Mouse (Mus musculus): Measurements from ENCODE around the gene Fads2. TPM values are rescaled to one million over a fixed set of nuclear protein-coding genes. Genes with fewer than 3 reads are reported as not detected.

Gene Fads2
- polyA plus RNA-seq, 1 experiment from 2014 or later: 57.0 TPM

DNA sequence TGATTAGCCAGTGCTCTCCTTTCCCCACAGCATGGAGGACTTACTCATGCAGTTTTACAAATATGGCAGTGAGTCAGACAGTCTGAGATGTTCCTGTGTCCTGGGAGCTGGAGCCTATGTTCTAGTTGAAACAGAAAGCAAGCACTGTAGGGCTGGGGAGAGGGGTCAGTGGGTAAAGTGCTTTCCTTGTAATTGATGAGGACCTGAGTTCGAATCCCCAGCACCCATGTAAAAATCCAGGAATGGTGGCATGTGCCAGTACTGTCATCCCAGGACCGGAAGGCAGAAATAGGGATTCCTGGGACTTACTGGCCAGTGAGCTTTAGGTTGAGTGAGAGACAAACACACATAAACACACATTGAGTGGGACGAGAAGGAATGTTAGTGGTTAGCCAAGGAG is 44.9 kb downstream of the Fads2 start:
- DNase-seq (ENCODE audit: low spot score) (no peak), ATAC-seq (ENCODE audit: insufficient number of reproducible peaks, low FRiP score, low TSS enrichment, low read depth) (no peak)
- Histone ChIP-seq H3K4me2 (ENCODE audit: low read depth, severe bottlenecking) (no peak overlapping the region), H3K4me1 (ENCODE audit: control insufficient read depth, insufficient read depth, low read length) (peaks cover 4% of the 10 kb centered on the region; the same call in 1 of the 2 replicates), H3K36me3 (ENCODE audit: control insufficient read depth, insufficient read depth, low read length) (peaks cover 4% of the 10 kb centered on the region; the same call in 1 of the 2 replicates), H3K9me3 (ENCODE audit: control insufficient read depth, low read length) (no peaks in the 10 kb centered on the region; the same call in 1 of the 2 replicates), H3K4me3 (ENCODE audit: low read depth, low read length) (no peak overlapping the region), H3K27me3 (ENCODE audit: control insufficient read depth, insufficient read depth, low read length) (no peaks in the 10 kb centered on the region), H3K9ac (ENCODE audit: low read length) (no peak overlapping the region), H3K27ac (replicated peaks; ENCODE audit: low read depth, low read length) (no peak overlapping the region)
- WGBS: 89% methylated on average over 3 of the region's 3 CpGs

DNA sequence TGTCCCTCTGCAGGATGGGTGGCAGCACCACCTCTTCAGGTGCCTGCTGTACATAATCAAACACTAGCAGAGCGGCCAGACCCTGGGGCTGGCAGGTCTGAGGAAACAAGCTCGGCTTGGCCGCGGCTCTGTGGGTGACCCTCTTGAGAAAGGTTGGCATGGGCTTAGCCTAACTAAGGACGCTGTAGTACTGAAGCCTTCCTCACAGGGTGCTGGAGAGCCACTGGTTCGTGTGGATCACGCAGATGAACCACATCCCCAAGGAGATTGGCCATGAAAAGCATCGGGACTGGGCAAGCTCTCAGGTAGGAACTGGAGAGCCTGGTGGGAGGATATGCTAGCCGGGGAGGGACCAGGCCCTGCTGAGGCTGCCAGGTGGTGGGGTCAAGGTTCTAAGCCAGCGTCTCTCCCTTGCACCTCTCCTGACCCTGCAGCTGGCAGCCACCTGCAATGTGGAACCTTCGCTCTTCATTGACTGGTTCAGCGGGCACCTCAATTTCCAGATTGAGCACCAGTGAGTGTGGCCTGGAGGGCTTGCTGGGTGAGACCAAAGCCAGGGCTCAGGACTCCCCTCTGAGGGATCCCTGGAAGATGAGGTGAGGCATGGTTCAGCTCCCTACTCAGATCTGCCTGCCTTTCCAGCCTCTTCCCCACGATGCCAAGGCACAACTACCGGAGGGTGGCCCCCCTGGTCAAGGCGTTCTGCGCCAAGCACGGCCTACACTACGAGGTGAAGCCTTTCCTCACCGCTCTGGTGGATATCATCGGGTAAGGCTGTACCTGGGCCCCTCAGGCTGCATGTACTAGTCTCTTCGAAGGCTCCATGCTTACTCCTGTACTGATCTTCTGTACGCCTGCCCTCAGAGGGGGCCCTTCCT is 45.5 kb downstream of the Fads2 start:
- peaks cover 4% of the 10 kb centered on the region; the same call in 1 of the 2 replicates for H3K4me1 ChIP-seq (ENCODE audit: control insufficient read depth, insufficient read depth, low read length)
- no peak for DNase-seq (ENCODE audit: low spot score)
- H3K36me3 ChIP-seq (ENCODE audit: control insufficient read depth, insufficient read depth, low read length): peaks cover 2% of the 10 kb centered on the region; the same call in 1 of the 2 replicates
- no peak for ATAC-seq (ENCODE audit: insufficient number of reproducible peaks, low FRiP score, low TSS enrichment, low read depth)
- no peak overlapping the region for H3K27ac ChIP-seq (replicated peaks; ENCODE audit: low read depth, low read length)
- no peak overlapping the region for H3K4me3 ChIP-seq (ENCODE audit: low read depth, low read length)
- H3K9ac ChIP-seq (ENCODE audit: low read length): no peak overlapping the region
- no peaks in the 10 kb centered on the region for H3K27me3 ChIP-seq (ENCODE audit: control insufficient read depth, insufficient read depth, low read length)
- WGBS: 85% methylated on average over 22 of the region's 22 CpGs
- H3K4me2 ChIP-seq (ENCODE audit: low read depth, severe bottlenecking): no peak overlapping the region
- no peaks in the 10 kb centered on the region; the same call in 1 of the 2 replicates for H3K9me3 ChIP-seq (ENCODE audit: control insufficient read depth, low read length)

DNA sequence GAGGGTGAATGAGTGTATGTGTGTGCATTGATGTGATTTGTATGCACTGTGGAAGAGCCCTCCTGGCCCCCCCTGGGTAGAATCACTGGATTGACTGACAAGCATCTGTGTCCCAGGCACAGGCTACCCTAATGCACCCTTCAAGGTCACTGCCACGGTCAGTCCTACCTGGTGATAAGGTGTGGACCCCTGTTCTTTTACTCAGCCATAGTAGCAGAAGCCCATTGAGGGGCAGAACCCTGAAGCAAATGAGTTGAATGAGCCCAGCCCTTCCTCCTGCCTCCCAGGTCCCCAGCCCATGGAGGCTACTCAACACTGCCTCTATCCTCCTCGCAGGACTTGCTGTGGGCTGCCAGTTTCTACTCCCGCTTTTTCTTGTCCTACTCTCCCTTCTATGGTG is 46.3 kb downstream of the Fads2 start:
- whole genome bisulfite sequencing: 84% methylated on average over 3 of the region's 3 CpGs
- Histone ChIP-seq H3K4me3 (ENCODE audit: low read depth, low read length) (no peak overlapping the region), H3K4me2 (ENCODE audit: low read depth, severe bottlenecking) (no peak overlapping the region), H3K9me3 (ENCODE audit: control insufficient read depth, low read length) (no peaks in the 10 kb centered on the region; the same call in 1 of the 2 replicates), H3K27ac (replicated peaks; ENCODE audit: low read depth, low read length) (no peak overlapping the region), H3K27me3 (ENCODE audit: control insufficient read depth, insufficient read depth, low read length) (no peaks in the 10 kb centered on the region), H3K36me3 (ENCODE audit: control insufficient read depth, insufficient read depth, low read length) (peaks cover 2% of the 10 kb centered on the region; the same call in 1 of the 2 replicates), H3K9ac (ENCODE audit: low read length) (no peak overlapping the region), H3K4me1 (ENCODE audit: control insufficient read depth, insufficient read depth, low read length) (no peaks in the 10 kb centered on the region)
- no peak for ATAC-seq (ENCODE audit: insufficient number of reproducible peaks, low FRiP score, low TSS enrichment, low read depth)
- no peak for DNase-seq (ENCODE audit: low spot score)

DNA sequence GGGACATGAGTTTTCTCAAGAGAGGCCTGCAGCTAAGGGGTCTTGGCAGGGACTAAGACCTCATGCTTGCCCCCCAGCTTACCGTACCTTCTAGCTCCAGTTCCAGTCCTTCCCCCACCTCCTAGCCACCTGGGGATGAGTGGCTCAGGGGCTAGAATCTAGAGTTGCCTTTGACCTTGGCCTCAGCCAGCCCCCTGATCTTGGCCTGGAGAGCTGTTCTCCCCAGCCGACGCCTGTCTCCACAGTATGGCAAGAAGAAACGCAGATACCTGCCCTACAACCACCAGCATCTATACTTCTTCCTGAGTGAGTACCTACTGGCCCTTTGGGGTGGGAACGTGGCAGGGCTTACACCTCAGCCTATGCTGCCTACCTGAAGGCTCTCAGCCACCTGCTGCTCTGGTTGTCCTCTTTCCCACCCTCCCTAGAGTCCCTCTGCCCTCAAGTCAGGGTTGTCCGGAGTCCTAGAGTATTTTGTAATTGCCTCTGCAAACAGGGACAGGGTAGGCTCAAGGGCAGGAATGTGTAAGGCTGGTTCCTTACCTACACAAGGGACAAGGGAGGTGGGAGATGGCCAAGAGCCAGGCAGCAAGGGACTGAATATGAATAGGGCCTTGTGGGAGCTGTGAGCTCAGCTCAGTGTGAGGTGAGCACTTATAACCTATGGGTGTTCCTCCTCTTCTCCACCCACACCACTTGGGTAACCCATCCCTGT is 47.0 kb downstream of the Fads2 start:
- Histone ChIP-seq H3K4me2 (ENCODE audit: low read depth, severe bottlenecking) (no peak overlapping the region), H3K27ac (replicated peaks; ENCODE audit: low read depth, low read length) (no peak overlapping the region), H3K9ac (ENCODE audit: low read length) (no peak overlapping the region), H3K36me3 (ENCODE audit: control insufficient read depth, insufficient read depth, low read length) (peaks cover 2% of the 10 kb centered on the region; the same call in 1 of the 2 replicates), H3K9me3 (ENCODE audit: control insufficient read depth, low read length) (no peaks in the 10 kb centered on the region; the same call in 1 of the 2 replicates), H3K4me1 (ENCODE audit: control insufficient read depth, insufficient read depth, low read length) (no peaks in the 10 kb centered on the region), H3K27me3 (ENCODE audit: control insufficient read depth, insufficient read depth, low read length) (no peaks in the 10 kb centered on the region), H3K4me3 (ENCODE audit: low read depth, low read length) (no peak overlapping the region)
- WGBS: 88% methylated on average over 6 of the region's 6 CpGs
- DNase-seq (ENCODE audit: low spot score) (no peak), ATAC-seq (ENCODE audit: insufficient number of reproducible peaks, low FRiP score, low TSS enrichment, low read depth) (no peak)

DNA sequence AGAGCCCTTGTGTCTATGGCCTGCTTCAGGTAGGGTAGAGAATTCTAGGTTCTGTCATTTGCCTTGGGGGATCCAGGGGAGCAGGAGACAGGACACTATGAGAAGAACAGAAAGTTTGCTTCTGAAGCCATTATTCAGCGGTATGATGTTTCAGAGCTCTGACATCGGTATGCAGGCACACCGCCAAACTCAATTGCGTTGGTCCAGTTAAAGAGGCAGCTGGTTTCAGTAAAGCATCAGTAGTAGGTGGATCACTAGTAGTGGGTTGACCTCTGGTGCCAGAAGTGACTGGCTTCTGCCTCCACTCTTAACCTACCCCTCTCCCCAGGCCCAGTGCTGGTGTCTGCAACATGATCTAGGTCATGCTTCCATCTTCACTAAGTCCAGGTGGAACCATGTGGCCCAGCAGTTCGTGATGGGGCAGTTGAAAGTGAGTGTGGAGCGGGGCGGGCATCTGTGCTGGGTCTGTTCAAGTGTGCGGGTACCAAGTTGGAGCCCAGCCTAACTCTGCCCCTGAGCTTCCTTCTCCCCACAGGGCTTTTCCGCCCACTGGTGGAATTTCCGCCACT is 47.8 kb downstream of the Fads2 start:
- no peak overlapping the region for H3K9ac ChIP-seq (ENCODE audit: low read length)
- H3K36me3 ChIP-seq (ENCODE audit: control insufficient read depth, insufficient read depth, low read length): peaks cover 2% of the 10 kb centered on the region; the same call in 1 of the 2 replicates
- H3K4me2 ChIP-seq (ENCODE audit: low read depth, severe bottlenecking): no peak overlapping the region
- H3K4me3 ChIP-seq (ENCODE audit: low read depth, low read length): no peak overlapping the region
- 0 out of 2 replicates have a peak, but pooled peaks cover 3% of the 10 kb centered on the region for H3K4me1 ChIP-seq (ENCODE audit: control insufficient read depth, insufficient read depth, low read length)
- 92% methylated on average over 10 of the region's 10 CpGs for WGBS
- no peak overlapping the region for H3K27ac ChIP-seq (replicated peaks; ENCODE audit: low read depth, low read length)
- ATAC-seq (ENCODE audit: insufficient number of reproducible peaks, low FRiP score, low TSS enrichment, low read depth) (no peak), DNase-seq (ENCODE audit: low spot score) (no peak)
- H3K9me3 ChIP-seq (ENCODE audit: control insufficient read depth, low read length): no peaks in the 10 kb centered on the region; the same call in 1 of the 2 replicates
- no peaks in the 10 kb centered on the region for H3K27me3 ChIP-seq (ENCODE audit: control insufficient read depth, insufficient read depth, low read length)

DNA sequence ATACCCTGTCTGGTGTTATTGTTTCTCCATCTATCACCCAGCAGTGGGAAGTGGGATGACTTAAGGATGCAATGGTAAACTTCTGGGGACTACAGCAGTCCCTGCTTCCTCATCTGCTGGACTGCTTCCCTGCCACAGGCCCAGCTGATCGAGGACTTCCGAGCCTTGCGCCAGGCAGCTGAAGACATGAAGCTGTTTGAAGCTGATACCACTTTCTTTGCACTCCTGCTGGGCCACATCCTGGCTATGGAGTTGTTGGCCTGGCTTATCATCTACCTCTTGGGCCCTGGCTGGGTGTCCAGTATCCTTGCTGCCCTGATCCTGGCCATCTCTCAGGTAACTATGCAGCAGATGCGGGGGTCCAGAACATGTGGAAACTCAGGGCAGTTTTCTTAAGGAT is 48.8 kb downstream of the Fads2 start:
- no peak for DNase-seq (ENCODE audit: low spot score)
- no peaks in the 10 kb centered on the region; the same call in 1 of the 2 replicates for H3K9me3 ChIP-seq (ENCODE audit: control insufficient read depth, low read length)
- no peak overlapping the region for H3K9ac ChIP-seq (ENCODE audit: low read length)
- no peak overlapping the region for H3K27ac ChIP-seq (replicated peaks; ENCODE audit: low read depth, low read length)
- 0 out of 2 replicates have a peak, but pooled peaks cover 3% of the 10 kb centered on the region for H3K4me1 ChIP-seq (ENCODE audit: control insufficient read depth, insufficient read depth, low read length)
- H3K27me3 ChIP-seq (ENCODE audit: control insufficient read depth, insufficient read depth, low read length): no peaks in the 10 kb centered on the region
- WGBS: 92% methylated on average over 4 of the region's 4 CpGs
- peaks cover 4% of the 10 kb centered on the region; the same call in 1 of the 2 replicates for H3K36me3 ChIP-seq (ENCODE audit: control insufficient read depth, insufficient read depth, low read length)
- no peak overlapping the region for H3K4me2 ChIP-seq (ENCODE audit: low read depth, severe bottlenecking)
- no peak for ATAC-seq (ENCODE audit: insufficient number of reproducible peaks, low FRiP score, low TSS enrichment, low read depth)
- H3K4me3 ChIP-seq (ENCODE audit: low read depth, low read length): no peak overlapping the region

DNA sequence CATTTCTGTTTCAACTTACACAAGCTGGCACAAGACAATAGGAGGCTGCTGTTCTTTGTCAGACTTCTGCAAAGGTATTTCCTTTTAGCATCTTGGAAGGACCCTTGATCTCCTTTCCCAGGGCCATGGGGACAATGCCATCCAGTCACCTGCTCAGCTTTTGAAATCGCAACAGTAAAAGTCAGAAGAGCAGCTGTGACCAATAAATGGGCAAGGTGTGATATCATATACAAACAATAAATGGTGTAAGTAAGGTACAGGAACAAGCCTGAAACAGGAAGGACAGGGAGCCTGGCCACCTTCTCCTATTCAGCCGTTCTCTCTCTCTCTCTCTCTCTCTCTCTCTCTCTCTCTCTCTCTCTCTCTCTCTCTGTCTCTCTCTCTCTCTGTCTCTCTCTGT is 51.1 kb downstream of the Fads2 start:
- H3K27me3 ChIP-seq (ENCODE audit: control insufficient read depth, insufficient read depth, low read length): no peaks in the 10 kb centered on the region

DNA sequence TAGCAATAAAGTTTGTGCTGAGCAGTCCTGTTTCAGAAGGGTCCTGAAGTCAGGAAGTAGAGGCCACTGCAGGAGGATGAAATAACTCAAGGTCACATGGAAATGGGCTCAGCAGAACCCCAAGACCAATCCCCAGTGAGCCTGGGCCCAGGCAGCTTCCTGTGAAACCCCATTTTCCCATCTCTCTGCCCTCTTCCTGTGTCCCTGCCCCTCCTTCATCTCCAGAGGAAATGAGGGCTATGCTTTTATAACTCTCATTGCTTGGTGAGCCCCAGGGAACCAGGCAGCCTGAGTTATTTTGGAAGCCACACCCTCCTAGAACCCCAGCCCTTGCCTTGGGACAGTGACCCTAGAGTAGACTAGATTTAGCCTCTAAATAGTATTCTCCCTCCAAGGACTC is 52.0 kb downstream of the Fads2 start:
- DNase-seq (ENCODE audit: low spot score) (no peak), ATAC-seq (ENCODE audit: insufficient number of reproducible peaks, low FRiP score, low TSS enrichment, low read depth) (no peak)
- H3K4me2 ChIP-seq (ENCODE audit: low read depth, severe bottlenecking): no peak overlapping the region
- 0 out of 2 replicates have a peak, but pooled peaks cover 3% of the 10 kb centered on the region for H3K4me1 ChIP-seq (ENCODE audit: control insufficient read depth, insufficient read depth, low read length)
- H3K27me3 ChIP-seq (ENCODE audit: control insufficient read depth, insufficient read depth, low read length): no peaks in the 10 kb centered on the region
- H3K27ac ChIP-seq (replicated peaks; ENCODE audit: low read depth, low read length): no peak overlapping the region
- no peak overlapping the region for H3K9ac ChIP-seq (ENCODE audit: low read length)
- no peaks in the 10 kb centered on the region; the same call in 1 of the 2 replicates for H3K9me3 ChIP-seq (ENCODE audit: control insufficient read depth, low read length)
- H3K36me3 ChIP-seq (ENCODE audit: control insufficient read depth, insufficient read depth, low read length): peaks cover 4% of the 10 kb centered on the region; the same call in 1 of the 2 replicates
- H3K4me3 ChIP-seq (ENCODE audit: low read depth, low read length): no peak overlapping the region

More for the DNA sequence above, 51.1 kb downstream of the Fads2 start:
- no peak overlapping the region for H3K9ac ChIP-seq (ENCODE audit: low read length)
- H3K4me1 ChIP-seq (ENCODE audit: control insufficient read depth, insufficient read depth, low read length): 0 out of 2 replicates have a peak, but pooled peaks cover 3% of the 10 kb centered on the region
- H3K36me3 ChIP-seq (ENCODE audit: control insufficient read depth, insufficient read depth, low read length): peaks cover 4% of the 10 kb centered on the region; the same call in 1 of the 2 replicates
- no peak overlapping the region for H3K4me3 ChIP-seq (ENCODE audit: low read depth, low read length)
- ATAC-seq (ENCODE audit: insufficient number of reproducible peaks, low FRiP score, low TSS enrichment, low read depth): no peak
- DNase-seq (ENCODE audit: low spot score): no peak
- no peak overlapping the region for H3K4me2 ChIP-seq (ENCODE audit: low read depth, severe bottlenecking)
- no peaks in the 10 kb centered on the region; the same call in 1 of the 2 replicates for H3K9me3 ChIP-seq (ENCODE audit: control insufficient read depth, low read length)
- no peak overlapping the region for H3K27ac ChIP-seq (replicated peaks; ENCODE audit: low read depth, low read length)
- WGBS: 81% methylated on average over 2 of the region's 2 CpGs
